Mouse (Mus musculus) right cerebral cortex, postnatal 10 days (tissue): ENCODE measurements around the gene Bik.

Experiments used
- DNase-seq, 2 experiments: peaks; one replicate each; pipeline ENCODE4 v3.0.0; 2021; ENCODE audit warnings: low spot score in 2 of 2

The Bik gene

DNA sequence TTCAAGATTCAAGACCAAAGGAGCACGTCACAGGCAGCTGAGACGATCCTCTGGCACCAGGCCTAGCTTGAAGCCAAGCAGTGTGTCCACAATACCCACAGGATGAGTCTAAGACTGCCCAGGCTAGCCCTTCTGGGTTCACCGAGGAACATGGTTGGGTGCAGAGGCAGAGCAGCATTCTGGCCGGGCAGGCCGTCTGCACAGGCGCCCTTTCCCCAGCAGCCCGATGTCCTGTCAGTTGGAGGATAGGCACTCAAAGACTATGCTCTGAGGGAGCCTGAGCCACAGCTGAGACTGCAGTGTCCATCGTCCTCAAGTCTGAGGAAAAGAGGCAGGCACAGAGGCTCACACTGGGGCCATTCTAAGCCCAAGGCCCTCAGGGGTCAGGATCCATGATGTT is 20.5 kb downstream of the Bik start:
- DNase-seq, result no peak

- DNase-seq, result no peak
Observed at GRCm38 (mm10) chr15:83550137-83550536, 23.5 kb downstream of the Bik start.

GRCm38 (mm10) chr15:83553831-83554230 is 27.2 kb downstream of the Bik start:
- DNase-seq, result no peak

DNA sequence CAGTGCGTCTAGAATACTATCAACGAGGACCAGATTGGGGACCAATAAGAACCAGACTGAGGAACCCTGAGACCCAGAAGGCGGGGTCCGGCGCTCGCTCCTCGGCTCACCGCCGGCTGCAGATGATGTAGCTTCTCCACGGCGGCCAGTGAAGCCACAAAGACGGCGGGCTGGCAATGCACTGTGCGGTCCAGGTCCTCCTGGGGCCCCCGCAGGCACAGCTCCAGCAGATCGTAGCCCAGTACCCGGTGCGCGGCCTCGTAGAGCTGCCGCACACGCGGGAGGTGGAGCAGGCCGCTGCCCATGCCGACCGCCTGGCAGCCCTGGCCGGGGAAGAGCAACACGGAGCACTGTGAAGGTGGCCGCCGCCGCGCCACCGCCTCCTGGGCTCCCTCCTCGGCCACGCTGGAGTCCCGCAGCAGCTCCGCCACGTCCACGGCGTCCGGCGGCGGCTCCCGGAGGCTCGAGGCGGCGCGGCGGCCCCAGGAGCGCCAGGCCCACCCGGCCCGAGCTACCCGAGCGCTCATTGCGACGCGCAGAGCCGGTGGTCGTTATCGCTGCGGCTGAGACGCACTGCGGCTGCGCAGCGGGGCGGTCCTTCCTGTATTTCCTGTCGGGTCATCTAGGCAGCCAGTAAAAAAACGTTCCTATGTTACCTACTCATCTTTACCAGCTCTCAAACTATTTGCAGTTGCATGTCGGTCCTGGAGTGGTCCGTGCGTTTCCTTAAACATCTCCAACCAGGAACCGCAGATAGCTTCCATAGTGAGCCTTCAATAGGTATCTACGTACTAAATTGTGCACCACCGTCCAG is 28.7 kb downstream of the Bik start:
- DNase-seq, result peak; percentile 93 to 94

DNA sequence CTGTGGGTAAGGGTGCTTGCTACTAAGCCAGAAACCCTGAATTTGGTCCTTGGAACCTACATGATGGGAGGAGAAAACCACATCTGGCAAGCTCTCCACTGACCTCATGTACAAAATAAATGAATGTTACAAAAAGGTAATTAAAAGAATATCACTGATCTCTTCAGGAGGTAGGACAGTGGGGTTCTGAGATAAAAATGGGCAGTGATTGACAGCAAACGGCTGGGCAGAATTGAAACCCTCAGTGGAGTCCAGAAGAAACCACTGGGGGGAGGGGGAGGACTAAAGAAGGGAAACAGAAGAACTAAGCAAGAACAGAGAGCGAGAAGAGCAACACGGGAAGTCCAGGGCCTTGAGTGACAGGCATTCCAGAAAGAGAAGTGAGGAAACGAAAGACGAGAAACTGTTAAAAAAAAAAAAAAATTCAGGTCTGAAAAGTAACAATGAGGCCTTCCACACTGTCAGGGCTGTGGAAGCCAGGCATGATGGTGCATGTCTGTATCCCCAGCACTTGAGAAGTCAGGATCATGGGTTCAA is 34.3 kb downstream of the Bik start:
- DNase-seq, result no peak

DNA sequence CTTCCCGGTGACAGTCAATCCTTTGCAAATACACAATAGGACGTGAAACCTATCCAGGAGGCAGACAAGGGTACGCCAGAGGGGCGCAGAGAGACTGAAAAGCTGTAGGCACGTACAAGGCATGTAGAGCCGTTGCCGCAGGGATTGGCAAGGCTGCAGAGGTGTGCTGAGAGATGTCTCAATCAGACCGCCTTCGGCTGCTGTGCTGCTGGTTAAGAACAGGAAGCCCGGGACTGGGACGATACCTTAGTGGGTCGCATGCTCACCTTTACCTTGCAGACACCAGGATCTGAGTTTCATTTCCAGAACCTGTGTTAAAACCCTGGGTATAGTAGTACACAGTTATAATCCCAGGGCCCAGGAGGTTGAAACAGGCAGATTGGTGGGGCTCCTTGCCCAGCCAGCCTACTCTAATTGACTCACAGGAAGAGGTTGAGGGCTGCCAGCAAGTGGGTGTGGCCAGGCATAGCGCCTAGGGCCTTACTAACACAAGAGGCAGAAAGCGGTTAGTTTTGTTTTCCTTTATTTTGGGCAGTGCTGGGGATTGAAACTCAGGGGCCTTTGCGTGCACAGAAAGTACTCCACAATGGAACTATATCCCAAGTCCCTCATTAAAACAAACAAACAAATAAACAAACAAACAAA is 36.1 kb downstream of the Bik start:
- DNase-seq, result peak; percentile 68 to 73

DNA sequence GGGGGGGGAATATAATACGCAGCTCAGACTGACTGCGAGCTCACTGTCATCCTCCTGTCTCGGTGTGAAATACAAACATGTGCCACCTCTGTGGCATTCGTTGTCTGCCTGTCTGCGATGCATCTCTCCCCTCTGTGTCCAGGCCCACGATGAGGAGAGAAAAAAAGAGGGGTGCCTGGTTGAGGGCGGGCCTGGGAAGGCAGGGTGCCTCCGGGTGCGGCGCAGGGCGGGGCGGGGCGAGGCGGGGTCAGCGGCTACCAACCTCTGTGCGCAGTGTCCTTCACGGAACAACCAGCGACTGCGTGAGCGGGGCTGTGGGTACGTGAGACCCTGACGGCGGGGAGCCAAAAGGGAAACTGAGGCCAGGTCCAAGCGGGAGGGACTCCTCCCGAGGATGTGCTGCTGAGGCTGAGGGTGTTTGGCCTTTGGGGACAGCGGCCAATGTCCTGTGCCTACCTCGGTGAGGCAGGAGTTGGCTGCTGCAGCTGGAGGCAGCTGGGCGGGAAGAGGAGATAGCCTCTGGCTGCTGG is 36.7 kb downstream of the Bik start, which contains the start of the genes Tspo and Mcat:
Gene Tspo, plus strand, starts transcription at position 266 of the 530 bp plus-strand sequence.
Gene Mcat, minus strand, starts transcription at position 461 of the 530 bp plus-strand sequence.
- no peak for DNase-seq

DNA sequence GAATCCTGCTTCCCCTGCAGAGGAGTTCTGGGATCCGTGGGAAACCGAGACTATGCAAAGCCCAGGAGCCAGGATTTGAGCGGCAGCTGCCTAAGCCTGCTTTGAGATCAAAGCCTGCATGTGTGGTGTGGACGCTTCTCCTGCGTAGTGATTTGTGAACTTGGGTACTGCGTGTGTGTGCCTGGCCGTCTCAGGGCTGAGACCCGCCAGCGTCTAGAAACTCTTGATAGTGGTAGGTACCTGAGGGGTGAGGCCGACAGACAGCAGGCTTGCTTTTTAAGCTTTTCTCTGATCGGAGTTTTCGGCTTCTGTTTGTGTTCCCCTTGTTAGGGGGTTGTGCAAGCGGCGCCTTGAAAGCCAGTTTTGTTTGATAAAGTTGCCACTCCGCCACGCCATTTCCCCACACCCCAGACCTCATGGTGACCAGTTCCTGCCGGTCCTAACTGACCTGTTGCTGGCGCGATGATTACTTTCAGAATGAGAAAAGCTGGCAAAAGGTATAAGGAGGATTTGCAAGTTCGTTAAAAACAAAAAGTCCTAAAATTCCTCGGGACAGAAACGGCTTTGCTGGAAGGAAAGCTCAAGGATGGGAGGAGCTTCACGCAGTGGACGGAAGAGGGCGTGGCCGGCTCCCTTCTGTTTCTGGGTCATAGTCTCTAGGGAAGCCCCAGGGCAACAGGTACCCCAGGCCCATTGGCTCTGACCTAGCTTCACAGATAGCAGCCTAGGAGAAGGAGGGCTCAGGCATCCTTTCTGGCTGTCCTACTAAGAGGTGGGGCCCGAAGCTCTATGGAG is 37.4 kb downstream of the Bik start:
- no peak for DNase-seq

DNA sequence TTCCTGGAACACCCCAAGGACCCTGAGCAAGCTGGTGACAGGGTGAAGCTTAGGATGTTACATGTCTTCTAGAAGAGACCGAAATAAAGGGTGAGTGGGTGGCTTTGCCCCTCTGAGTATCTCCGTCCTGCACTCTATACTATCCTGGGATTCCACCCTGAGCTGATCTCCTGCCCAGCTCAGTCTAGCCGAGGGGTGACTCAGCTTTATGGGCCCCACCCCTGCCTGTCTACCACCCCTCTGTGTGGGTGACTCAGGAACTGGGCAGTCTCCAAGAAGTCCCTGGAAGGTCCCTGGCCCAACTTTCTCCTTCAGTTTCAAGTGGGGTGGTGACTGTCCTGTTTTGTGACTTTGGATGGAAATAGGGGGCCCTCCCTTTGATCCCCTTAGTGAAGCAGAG is 38.8 kb downstream of the Bik start:
- DNase-seq, result no peak

DNA sequence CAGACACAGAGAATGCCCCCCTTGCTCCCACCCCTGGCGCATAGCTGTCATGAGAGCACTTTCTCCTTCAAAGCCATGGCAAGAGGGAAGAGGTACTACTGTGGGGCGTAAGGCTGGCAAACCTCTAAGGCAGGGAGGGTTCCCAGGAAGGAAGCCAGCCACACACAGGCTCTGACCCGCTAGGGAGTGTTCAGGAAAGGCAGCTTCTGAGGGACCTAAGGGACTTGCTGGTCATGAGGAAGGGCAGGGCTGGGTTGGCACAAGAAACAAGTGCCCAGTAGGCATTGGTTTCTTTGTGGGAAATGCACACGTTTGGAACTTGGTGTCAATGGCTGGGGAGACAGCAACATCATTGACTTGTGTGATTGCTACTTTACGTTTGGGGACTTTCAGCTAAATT is 39.3 kb downstream of the Bik start:
- DNase-seq, result no peak

GRCm38 (mm10) chr15:83567728-83568127 is 41.1 kb downstream of the Bik start:
- DNase-seq, result no peak

DNA sequence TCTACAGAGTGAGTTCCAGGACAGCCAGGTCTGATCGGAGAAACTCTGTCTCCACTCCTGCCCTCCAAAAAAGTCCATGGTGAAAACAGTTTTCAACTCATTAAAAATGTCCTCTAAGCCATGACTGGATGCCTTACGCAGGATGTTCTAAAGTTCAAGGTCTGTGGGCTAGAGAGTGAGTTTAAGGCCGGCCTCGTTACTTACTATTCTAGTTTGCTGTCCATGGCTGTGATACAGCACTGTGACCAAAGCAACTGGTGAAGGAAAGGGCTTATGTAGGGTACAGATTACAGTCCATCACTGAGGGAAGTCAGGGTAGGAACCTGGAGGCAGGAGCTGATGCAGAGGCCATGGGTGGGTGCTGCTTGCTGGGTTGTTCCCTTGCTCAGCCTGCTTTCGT is 41.9 kb downstream of the Bik start:
- no peak for DNase-seq

- DNase-seq, result no peak
Observed at GRCm38 (mm10) chr15:83569682-83570081, 43.0 kb downstream of the Bik start.

DNA sequence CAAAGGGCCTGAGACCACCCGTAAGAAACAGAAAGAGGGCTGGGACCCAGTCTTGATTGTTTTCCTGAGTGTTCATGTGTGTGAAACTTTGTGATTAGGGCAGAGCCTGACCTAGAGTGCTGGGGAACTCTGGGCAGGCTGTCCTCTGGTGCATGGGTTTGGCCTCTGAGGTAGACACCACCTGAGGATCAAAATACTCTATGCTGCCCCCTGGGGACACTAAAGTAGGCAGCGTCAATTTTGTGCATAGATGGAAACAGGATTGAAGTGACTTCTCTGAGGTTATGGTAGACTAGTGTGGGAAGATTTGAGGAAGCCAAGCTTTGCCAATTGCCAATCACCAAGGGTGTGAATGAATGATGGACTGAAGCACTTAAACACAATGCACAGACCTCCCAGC is 44.0 kb downstream of the Bik start:
- no peak for DNase-seq

GRCm38 (mm10) chr15:83571636-83572035 is 45.0 kb downstream of the Bik start:
- no peak for DNase-seq

- DNase-seq, result no peak
Observed at GRCm38 (mm10) chr15:83572132-83572531, 45.5 kb downstream of the Bik start.

- DNase-seq, result no peak
Observed at GRCm38 (mm10) chr15:83573606-83574005, 46.9 kb downstream of the Bik start.

DNA sequence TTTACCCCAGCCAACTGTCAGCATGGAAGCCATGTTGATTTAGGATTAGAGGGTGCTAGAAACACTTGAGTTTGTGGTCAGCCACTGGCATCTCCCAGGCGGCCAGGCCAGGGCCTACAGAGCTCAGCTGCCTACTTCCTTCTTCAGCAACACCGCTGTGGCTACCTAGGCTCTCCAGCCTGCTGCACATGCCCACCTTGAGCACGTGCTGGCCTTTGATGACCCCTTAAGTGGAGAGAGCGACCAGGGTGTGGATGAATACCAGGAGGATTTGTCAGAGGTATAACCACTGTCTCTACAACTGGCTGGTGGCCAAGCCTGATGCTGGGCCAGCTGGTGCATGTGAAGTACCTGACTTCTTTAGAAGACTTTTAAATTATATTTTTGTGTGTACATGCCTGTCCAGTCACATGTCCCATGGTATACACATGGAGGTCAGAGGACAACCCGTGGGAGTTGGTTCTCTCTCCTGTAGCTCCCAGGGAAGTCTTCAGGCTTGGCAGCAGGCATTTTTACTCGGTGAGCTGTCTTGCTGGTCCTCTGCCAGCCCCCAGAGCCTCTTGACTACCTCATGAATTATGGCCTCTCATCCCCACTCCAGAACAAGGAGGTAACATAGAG is 48.2 kb downstream of the Bik start:
- no peak for DNase-seq

GRCm38 (mm10) chr15:83575543-83575942 is 48.9 kb downstream of the Bik start:
- no peak for DNase-seq

- DNase-seq, result no peak
Observed at GRCm38 (mm10) chr15:83576651-83577050, 50.0 kb downstream of the Bik start.

DNA sequence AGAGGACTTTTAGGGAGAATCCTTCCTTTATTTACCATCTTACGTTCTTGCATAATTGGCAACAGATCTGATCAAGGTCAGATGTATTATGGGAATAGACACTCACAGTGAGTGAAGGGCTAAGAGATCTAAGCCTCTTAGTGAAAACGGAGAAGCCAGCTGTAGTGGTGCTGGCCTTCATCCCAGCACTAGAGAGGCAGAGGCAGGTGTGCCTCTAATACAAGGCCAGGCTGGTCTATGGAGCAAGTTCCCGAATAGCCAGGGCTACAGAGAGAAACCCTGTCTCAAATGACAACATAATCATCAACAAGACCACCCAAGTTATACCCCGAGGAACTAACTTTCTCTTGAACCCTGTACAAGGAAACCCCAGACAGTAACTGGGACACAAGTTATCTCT is 56.3 kb downstream of the Bik start:
- no peak for DNase-seq
